Mouse (Mus musculus): Measurements from ENCODE around the gene Dscam. TPM values are rescaled to one million over a fixed set of nuclear protein-coding genes. Genes with fewer than 3 reads are reported as not detected.

Gene Dscam
- polyA plus RNA-seq, 3 experiments from 2014 or later: 0.79 to 2.3 (median 1.0) TPM

Other genes starting within 250 kb of the Dscam start
- 1 to 10 TPM; 1.4 to 4.3 (median 3.6) TPM for gene Bace2, start 186.0 kb upstream of the Dscam start, polyA plus RNA-seq (2017; shearing (Covaris generic))

All from inflammation-experienced regulatory T-cells, adult 6 months (primary cell).